Mouse (Mus musculus) kidney, postnatal 25 days (tissue): Measurements from ENCODE around the gene Mrps10.

Experiments used
- DNase-seq, 2 experiments: peaks; one replicate each; pipeline ENCODE4 v3.0.0; 2021; ENCODE audit warnings: mixed read lengths in 2 of 2

Gene Mrps10

GRCm38 (mm10) chr17:47368401-47369086 is at the start of gene Mrps10:
TSS of gene Mrps10 (plus strand) at chr17:47368887.
- DNase-seq = peak; percentile 89 to 94

- no peak for DNase-seq
Measured at GRCm38 (mm10) chr17:47318972-47319625, 49.6 kb upstream of the Mrps10 start.

GRCm38 (mm10) chr17:47319761-47320160 is 48.9 kb upstream of the Mrps10 start:
- DNase-seq = no peak

GRCm38 (mm10) chr17:47322128-47322990 is 46.3 kb upstream of the Mrps10 start:
- DNase-seq = no peak

GRCm38 (mm10) chr17:47322991-47323295 is 45.7 kb upstream of the Mrps10 start:
- no peak for DNase-seq

- no peak for DNase-seq
Measured at GRCm38 (mm10) chr17:47327559-47327958, 41.1 kb upstream of the Mrps10 start.

- no peak for DNase-seq
Measured at GRCm38 (mm10) chr17:47327969-47328368, 40.7 kb upstream of the Mrps10 start.

GRCm38 (mm10) chr17:47328552-47329343 is 39.9 kb upstream of the Mrps10 start:
- DNase-seq = peak in 1 of 2 experiments; percentile 46

GRCm38 (mm10) chr17:47330616-47331015 is 38.1 kb upstream of the Mrps10 start:
- no peak for DNase-seq

GRCm38 (mm10) chr17:47332001-47332611 is 36.6 kb upstream of the Mrps10 start:
- peak; percentile 56 to 75 for DNase-seq

GRCm38 (mm10) chr17:47332664-47333063 is 36.0 kb upstream of the Mrps10 start:
- peak in 1 of 2 experiments; percentile 27 for DNase-seq

- DNase-seq = no peak
Measured at GRCm38 (mm10) chr17:47333409-47333808, 35.3 kb upstream of the Mrps10 start.

- no peak for DNase-seq
Measured at GRCm38 (mm10) chr17:47343121-47343520, 25.6 kb upstream of the Mrps10 start.

- DNase-seq = no peak
Measured at GRCm38 (mm10) chr17:47349721-47350319, 18.9 kb upstream of the Mrps10 start.

- DNase-seq = peak; percentile 71 to 72
Measured at GRCm38 (mm10) chr17:47359964-47360363, 8.7 kb upstream of the Mrps10 start.

GRCm38 (mm10) chr17:47361343-47361742 is 7.3 kb upstream of the Mrps10 start:
- DNase-seq = peak in 1 of 2 experiments; percentile 13

- DNase-seq = no peak
Measured at GRCm38 (mm10) chr17:47369087-47369443, 378 bp downstream of the Mrps10 start.

GRCm38 (mm10) chr17:47371451-47371850 is 2.8 kb downstream of the Mrps10 start:
- DNase-seq = peak; percentile 81 to 84

- no peak for DNase-seq
Measured at GRCm38 (mm10) chr17:47373991-47374390, 5.3 kb downstream of the Mrps10 start.

- DNase-seq = no peak
Measured at GRCm38 (mm10) chr17:47376779-47377280, 8.1 kb downstream of the Mrps10 start.

- no peak for DNase-seq
Measured at GRCm38 (mm10) chr17:47378133-47378532, 9.4 kb downstream of the Mrps10 start.

GRCm38 (mm10) chr17:47381917-47382316 is 13.2 kb downstream of the Mrps10 start:
- DNase-seq = no peak
